Mouse (Mus musculus) ES-E14 (cell line): ENCODE data around the gene Idh3g. TPM values are rescaled to one million over a fixed set of nuclear protein-coding genes. Genes with fewer than 3 reads are reported as not detected.
A peak's percentile ranks its signal among the peaks of the same experiment; 100 is the strongest.

ENCODE experiments used
- DNase-seq: peaks from one replicate; pipeline ENCODE4 v3.0.0-alpha.2; 2013; ENCODE audit warnings: low read depth, low spot score
- H3K27ac ChIP-seq: 2 replicates; pipeline ENCODE4 v1.5.1; 2012; ENCODE audit warnings: low read depth, mild to moderate bottlenecking, low read length, moderate library complexity, mixed read lengths; ENCODE audit not compliant: poor library complexity, insufficient read depth, severe bottlenecking
- H3K36me3 ChIP-seq: 2 replicates; pipeline ENCODE4 v1.6.1; 2012; ENCODE audit warnings: mild to moderate bottlenecking, low read length, moderate library complexity, mixed read lengths; ENCODE audit not compliant: control insufficient read depth, poor library complexity, insufficient read depth, severe bottlenecking
- H3K4me1 ChIP-seq, 2 experiments: fragments of 150-350 bp in 1 of 2; sonication (generic) in 1 of 2; 2 replicates each; pipeline ENCODE4 v1.6.1; 2012; ENCODE audit warnings: low read length in 2 of 2, mild to moderate bottlenecking in 1 of 2, mixed read lengths in 1 of 2; ENCODE audit not compliant: control insufficient read depth in 2 of 2, insufficient read depth in 2 of 2, poor library complexity in 1 of 2
- H3K4me3 ChIP-seq, 2 experiments: fragments of 150-350 bp in 1 of 2; sonication (generic) in 1 of 2; 2 replicates each; pipeline ENCODE4 v1.5.1; 2012; ENCODE audit warnings: low read length in 2 of 2, low read depth in 1 of 2, mild to moderate bottlenecking in 1 of 2, mixed read lengths in 1 of 2; ENCODE audit not compliant: insufficient read depth in 1 of 2, poor library complexity in 1 of 2, severe bottlenecking in 1 of 2
- H3K9ac ChIP-seq: 2 replicates; pipeline ENCODE4 v1.6.1; 2012; ENCODE audit warnings: low read depth, mild to moderate bottlenecking, low read length, mixed read lengths; ENCODE audit not compliant: poor library complexity, insufficient read depth, severe bottlenecking
- H3K9me3 ChIP-seq: fragments of 150-350 bp; sonication (generic); 2 replicates; pipeline ENCODE4 v1.6.1; 2012; ENCODE audit warnings: low read depth, mild to moderate bottlenecking, low read length; ENCODE audit not compliant: control insufficient read depth, insufficient read depth
- CHD2 ChIP-seq: IDR thresholded peaks from 2 replicates; pipeline ENCODE4 v1.6.1; 2014; ENCODE audit warnings: mild to moderate bottlenecking, low read depth, low read length, inconsistent platforms
- HCFC1 ChIP-seq: IDR thresholded peaks from 2 replicates; pipeline ENCODE4 v1.6.1; 2012; ENCODE audit warnings: low read length, inconsistent platforms, borderline replicate concordance; ENCODE audit not compliant: insufficient read depth
- MAFK ChIP-seq: IDR thresholded peaks from 2 replicates; pipeline ENCODE4 v1.6.1; 2014; ENCODE audit warnings: mild to moderate bottlenecking, low read depth, low read length, inconsistent platforms; ENCODE audit not compliant: insufficient read depth
- ZC3H11A ChIP-seq: IDR thresholded peaks from 2 replicates; pipeline ENCODE4 v1.6.1; 2012; ENCODE audit warnings: low read depth, mild to moderate bottlenecking, inconsistent platforms, low read length, borderline replicate concordance
- ZNF384 ChIP-seq: IDR thresholded peaks from 2 replicates; pipeline ENCODE4 v1.6.1; 2012; ENCODE audit warnings: low read depth, low read length, inconsistent platforms
- in situ Hi-C, 2 experiments: fragments of 600-800 bp; cut with MboI; formaldehyde crosslinking; loops; one replicate each; pipeline ENCODE4 v1.15.1; 2025; ENCODE audit warnings: low sequenced_read_pairs in 2 of 2, inconsistent platforms in 1 of 2; ENCODE audit not compliant: unreplicated experiment in 2 of 2
- total RNA-seq: library from RNA; depleted of rRNA; stranded (reverse); fragments of 300-350 nt; gene quantifications from 2 replicates; pipeline ENCODE4 v1.2.3, GENCODE M21; 2012; rRNA removed

Idh3g gene
- 169 and 194 TPM in 2 replicates for total RNA-seq

- Histone ChIP-seq H3K36me3 (peaks cover 25% of the 10 kb centered on the region), H3K9ac (peak within 1 kb of the TSS; percentile 97), H3K9me3 (no peaks in the 10 kb centered on the region), H3K4me3 (peak within 1 kb of the TSS; percentile 89 to 92), H3K4me1 (peaks cover 2 to 3% of the 10 kb centered on the region in 2 experiments; a peak in 2 of 4 replicates), H3K27ac (peak within 1 kb of the TSS; percentile 95)
- in situ Hi-C loops: no loop called here
- DNase-seq: peak; percentile 88
- TF ChIP-seq HCFC1 (peak; percentile 69; the same call in 1 of the 2 replicates), CHD2 (peak; percentile 97), MAFK (no peak), ZC3H11A (no peak), ZNF384 (no peak)
Measured at GRCm38 (mm10) chrX:73786364-73787224, at the start of gene Idh3g, which contains the start of gene Ssr4. Idh3g (minus strand) TSS chrX:73786897. Ssr4 (plus strand) TSS chrX:73787028.

- no peak for DNase-seq
- Histone ChIP-seq H3K36me3 (no peaks in the 10 kb centered on the region), H3K27ac (no peak overlapping the region), H3K9ac (no peak overlapping the region), H3K4me3 (no peak overlapping the region), H3K4me1 (no peaks in the 10 kb centered on the region), H3K9me3 (no peaks in the 10 kb centered on the region)
- TF ChIP-seq HCFC1 (no peak), MAFK (no peak), ZNF384 (no peak)
- in situ Hi-C loops: no loop called here
Measured at GRCm38 (mm10) chrX:73835731-73836130, 49.0 kb upstream of the Idh3g start.

GRCm38 (mm10) chrX:73824185-73825151, 37.8 kb upstream of the Idh3g start, which contains the start of gene Pdzd4:
Pdzd4 (minus strand) TSS chrX:73824969.
- peak within 1 kb of the TSS; percentile 85 for H3K9ac ChIP-seq
- peak within 1 kb of the TSS; percentile 76 for H3K27ac ChIP-seq
- in situ Hi-C loops: no loop called here
- no peak for DNase-seq
- H3K4me1 ChIP-seq: peaks cover 0 to 2% of the 10 kb centered on the region in 2 experiments; a peak in 1 of 4 replicates
- H3K36me3 ChIP-seq: no peaks in the 10 kb centered on the region
- peak; percentile 17; the same call in 1 of the 2 replicates for TF ChIP-seq HCFC1
- no peak for TF ChIP-seq ZC3H11A
- H3K9me3 ChIP-seq: no peaks in the 10 kb centered on the region
- H3K4me3 ChIP-seq: peak within 1 kb of the TSS; percentile 82 to 88

- Histone ChIP-seq H3K36me3 (no peaks in the 10 kb centered on the region), H3K4me1 (peaks cover 0 to 2% of the 10 kb centered on the region in 2 experiments; a peak in 1 of 4 replicates), H3K9ac (peak overlapping the region; percentile 85), H3K9me3 (no peaks in the 10 kb centered on the region), H3K4me3 (peak overlapping the region; percentile 82 to 88), H3K27ac (peak overlapping the region; percentile 76)
- DNase-seq: no peak
- TF ChIP-seq CHD2 (no peak), ZC3H11A (no peak), HCFC1 (no peak), MAFK (no peak), ZNF384 (no peak)
- in situ Hi-C loops: no loop called here
Measured at GRCm38 (mm10) chrX:73823747-73824146, 37.0 kb upstream of the Idh3g start.
